Mouse (Mus musculus) lung, postnatal 36 days (tissue): ENCODE data around the gene Acads.
"Not testable (repeated sequence)": the region's sequence is repeated elsewhere in the genome, so short reads cannot be mapped to it uniquely, and the experiment has no call there.

Experiments
- DNase-seq: peaks from one replicate; pipeline ENCODE4 v3.0.0; 2022; ENCODE audit warnings: mixed read lengths

The Acads gene

DNA sequence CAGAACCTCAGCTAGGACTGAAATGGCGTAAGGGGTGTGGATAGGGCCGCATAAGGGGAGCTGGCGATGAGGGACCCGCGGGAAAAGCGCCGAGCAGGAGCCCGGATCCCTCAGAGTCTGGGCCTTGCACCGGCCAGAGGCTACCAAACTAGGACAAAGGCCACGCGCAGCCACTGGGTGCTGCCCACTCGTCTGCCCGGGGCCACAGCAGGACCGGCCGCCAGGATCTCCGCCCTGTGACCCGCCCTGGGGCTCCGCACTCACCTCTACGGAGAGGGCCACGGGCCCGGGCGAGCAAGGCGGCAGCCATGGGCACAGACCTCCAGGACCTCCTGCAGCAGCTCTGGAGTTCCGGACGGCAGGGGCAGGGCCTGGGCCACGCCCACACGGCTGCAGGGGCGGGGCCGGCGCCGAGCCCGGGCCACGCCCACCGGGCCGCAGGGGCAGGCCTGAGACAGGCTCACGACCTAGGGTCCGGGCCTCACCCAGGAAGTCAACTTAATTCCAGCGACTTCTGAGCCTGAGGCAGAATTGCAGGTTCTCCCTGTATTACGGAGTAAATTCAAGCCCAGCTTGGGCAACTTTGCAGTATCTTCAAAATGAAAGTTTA is at the start of gene Acads:
TSS of gene Acads (minus strand) at position 386 of the 610 bp plus-strand sequence.
- DNase-seq = peak; percentile 90

DNA sequence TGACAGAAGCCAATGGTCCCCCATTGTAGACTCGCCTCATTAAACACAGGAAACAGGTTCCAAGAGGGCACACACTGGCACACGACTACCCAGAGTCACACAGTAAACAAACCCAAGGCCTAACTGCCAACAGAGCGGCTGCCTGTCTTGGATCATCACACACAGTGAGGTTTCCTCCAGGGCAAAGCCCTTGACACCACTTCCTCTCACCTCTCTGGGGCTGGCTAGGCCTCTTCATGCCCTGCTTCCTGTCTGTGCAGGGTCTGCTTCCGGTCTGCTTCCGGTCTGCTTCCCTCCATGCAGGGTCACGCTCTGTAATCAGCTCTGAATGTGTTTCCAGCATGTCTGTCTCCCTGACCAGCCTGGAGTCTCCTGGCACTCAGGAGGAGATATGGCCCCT is 48.2 kb upstream of the Acads start:
- DNase-seq = peak; percentile 58

DNA sequence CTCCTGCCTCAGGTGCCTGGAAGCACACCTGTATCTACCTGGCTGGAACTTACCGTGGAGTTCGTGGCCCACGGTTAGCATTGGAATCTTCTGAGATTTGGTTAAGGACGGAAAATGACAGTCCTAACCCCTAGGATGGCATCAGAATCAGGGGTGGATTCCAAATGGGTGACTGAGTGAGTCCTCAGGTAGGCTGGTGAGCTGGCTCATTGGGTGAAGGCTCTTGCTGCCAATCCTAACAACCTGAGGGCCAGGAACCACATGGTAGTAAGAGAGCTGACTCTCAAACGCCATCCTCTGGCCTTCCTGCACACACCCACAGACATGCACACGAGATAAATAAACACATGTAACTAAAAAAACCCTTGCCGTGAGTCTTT is 47.7 kb upstream of the Acads start:
- DNase-seq = no peak

DNA sequence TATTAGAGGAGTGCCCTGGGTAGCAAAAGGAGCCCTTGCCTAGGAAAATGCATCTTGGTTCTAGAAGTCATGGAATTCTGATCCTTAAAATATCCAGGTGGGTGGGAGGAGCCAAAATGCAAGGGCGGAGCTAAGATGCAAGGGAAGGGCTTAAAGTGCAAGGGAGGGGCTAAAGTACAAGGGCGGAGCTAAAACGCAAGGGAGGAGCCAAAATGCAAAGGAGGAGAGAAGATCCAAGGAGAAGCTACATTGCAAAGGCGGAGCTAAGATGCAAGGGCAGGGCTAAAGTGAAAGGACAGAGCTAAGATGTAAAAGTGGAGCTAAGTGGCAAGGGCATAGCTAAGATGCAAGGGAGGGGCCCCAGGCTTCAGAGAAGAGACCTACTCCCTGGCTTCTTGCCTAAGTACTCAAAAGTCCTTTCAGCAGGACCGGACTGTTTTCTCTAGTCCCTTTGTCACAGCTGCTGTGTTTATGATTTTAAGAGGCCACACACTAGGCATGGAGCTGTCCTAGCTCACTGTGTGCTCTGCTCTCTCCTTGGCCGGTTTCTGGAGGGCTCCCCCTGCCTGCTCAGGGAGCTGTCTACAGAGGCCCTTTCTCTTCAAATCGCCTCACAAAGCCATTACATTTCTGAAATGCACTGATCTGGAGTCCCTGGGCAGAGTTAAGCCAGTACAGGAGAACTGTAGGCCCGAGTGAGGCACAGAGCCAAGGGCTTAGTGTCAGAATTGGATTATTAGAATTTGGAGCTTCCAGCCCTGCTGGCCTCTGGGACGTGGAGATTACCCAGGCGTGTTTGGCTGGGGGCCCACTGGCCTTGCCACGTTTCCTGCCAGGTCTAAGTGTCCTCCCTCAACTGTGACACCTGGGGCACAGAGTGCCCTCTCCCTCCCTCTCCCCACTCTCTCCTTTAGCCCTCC is 47.0 kb upstream of the Acads start:
- no peak for DNase-seq

DNA sequence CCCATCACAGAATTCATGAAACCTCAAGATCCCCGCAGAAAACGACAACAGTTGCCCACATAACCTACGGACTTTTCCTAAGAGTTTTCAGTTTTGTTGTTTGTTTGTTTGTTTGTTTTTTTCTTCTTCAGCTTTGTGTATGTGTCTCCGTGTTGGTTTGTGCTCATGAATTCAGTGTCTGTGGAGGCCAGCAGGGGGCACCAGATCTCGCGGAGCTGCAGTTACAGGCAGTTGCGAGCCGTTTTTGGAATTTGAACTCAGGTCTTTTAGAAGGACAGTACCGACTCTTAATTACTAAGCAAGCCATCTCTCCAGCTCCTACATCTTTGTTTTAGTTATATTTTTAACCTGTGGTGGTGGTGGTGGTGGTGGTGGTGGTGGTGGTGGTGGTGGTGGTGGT is 46.2 kb upstream of the Acads start:
- DNase-seq = no peak

DNA sequence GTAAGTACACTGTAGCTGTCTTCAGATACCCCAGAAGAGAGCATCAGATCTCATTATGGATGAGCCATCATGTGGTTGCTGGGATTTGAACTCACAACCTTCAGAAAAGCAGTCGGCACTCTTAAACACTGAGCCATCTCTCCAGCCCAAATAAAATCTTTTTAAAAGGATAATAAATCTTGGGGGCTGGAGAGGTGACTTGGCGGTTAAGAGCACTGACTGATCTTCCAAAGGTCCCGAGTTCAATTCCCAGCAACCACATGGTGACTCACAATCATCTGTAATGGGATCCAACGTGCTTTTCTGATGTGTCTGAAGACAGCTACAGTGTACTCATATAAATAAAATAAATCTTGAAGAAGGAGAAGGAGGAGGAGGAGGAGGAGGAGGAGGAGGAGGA is 45.3 kb upstream of the Acads start:
- DNase-seq = not testable (repeated sequence)

DNA sequence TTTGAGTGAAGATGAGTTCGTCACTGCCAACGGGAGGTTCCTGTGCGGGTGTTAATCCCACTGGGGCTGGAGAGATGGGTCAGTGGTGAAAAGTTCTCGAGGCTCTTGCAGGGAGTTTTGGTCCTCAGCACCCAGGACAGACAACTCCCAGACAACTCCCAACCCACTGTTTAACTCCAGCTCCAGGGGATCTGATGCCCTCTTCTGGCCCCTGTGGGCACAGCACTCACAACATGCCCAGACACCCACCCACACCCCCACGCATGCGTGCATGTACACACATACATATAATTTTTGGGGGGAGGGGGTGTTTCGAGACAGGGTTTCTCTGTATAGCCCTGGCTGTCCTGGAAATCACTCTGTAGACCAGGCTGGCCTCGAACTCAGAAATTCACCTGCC is 44.4 kb upstream of the Acads start:
- DNase-seq = peak; percentile 85

DNA sequence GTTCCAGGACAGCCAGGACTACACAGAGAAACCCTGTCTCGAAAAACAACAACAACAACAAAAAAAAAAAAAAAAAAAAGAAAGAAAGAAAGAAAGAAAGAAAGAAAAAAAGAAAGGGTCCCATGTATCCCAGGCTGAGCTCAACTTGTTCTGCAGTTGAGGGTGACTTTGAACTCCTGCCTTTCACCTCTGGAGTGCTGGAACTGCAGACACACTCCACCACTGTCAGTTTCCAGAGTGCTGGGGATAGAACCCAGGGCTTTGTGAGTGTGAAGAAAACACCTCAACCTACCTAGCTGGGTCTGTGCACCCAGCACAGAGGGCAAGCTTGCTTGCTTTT is 42.8 kb upstream of the Acads start:
- not testable (repeated sequence) for DNase-seq

DNA sequence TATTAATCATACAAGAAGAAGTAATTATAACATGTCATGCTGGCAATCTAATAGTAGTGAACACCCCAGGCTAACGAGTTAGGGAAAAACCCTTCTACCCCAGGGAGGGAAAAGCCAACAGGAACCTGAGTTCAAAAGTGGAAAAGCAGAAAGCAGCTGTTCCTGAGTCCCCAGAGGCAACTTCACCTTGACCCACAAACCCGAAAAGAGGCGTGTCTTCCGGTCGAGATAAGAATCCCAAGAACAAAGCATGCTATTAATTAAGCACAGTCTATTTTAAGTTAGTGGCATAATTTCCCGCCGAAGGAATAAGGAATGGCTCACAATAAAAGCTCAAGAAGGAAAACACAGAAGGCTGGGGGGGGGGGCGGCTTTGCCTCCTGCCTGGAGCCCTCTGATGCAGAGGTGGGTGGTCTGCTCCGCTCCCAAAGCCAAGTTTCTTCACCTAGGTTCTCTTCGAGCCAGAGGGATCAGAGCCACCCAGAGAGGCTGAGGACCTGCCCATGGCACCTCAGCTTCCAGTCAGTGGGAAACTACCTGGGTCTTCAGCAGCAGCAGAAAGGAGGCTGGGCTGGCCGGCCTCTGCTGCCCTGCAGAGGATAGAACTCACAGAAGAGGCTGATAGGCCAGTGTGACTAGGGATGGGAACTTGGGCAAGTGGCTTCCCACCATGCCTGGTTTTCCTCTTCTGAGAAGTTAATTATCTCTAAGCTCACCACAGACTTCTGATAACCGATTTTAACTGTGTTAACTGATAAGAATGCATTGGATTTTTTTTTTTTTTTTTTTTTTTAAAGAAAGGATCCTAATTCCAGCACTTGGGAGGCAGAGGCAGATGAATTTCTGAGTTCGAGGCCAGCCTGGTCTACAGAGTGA is 42.2 kb upstream of the Acads start:
- no peak for DNase-seq

DNA sequence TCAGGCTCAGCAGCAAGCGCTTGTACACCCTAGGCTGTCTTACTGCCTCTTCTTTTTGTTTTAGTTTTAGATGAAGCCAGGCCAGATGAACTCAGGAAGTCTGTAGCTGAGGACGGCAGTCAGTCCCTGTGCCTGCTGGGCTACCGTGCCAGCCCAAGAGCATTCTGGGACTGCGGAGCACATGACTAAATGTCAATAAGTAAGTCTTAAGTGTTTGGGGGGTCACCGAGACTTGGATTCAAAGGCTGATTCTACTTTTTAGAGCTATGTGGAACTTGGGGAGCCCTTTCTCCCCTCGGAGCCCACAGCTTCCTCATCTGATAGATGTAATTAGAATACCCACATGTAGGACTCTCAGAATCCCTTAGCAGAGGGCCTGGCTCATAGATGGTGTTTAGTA is 41.5 kb upstream of the Acads start:
- DNase-seq = no peak

DNA sequence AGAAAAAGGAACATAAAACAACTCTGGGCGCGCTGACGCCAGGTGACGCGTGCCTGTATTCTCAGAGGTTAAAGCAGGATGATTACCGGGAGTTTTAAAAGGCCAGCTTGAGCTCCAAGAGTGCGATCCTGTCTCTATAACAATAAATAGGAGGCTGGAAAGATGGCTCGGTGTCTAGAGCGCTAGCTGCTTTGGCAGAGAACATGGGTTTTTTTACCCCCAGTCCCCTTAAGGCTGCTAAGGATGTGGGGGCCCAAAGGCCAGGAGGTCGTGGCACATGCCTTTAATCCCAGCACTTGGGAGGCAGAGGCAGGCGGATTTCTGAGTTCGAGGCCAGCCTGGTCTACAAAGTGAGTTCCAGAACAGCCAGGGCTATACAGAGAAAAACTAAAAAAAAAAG is 40.0 kb upstream of the Acads start:
- no peak for DNase-seq

DNA sequence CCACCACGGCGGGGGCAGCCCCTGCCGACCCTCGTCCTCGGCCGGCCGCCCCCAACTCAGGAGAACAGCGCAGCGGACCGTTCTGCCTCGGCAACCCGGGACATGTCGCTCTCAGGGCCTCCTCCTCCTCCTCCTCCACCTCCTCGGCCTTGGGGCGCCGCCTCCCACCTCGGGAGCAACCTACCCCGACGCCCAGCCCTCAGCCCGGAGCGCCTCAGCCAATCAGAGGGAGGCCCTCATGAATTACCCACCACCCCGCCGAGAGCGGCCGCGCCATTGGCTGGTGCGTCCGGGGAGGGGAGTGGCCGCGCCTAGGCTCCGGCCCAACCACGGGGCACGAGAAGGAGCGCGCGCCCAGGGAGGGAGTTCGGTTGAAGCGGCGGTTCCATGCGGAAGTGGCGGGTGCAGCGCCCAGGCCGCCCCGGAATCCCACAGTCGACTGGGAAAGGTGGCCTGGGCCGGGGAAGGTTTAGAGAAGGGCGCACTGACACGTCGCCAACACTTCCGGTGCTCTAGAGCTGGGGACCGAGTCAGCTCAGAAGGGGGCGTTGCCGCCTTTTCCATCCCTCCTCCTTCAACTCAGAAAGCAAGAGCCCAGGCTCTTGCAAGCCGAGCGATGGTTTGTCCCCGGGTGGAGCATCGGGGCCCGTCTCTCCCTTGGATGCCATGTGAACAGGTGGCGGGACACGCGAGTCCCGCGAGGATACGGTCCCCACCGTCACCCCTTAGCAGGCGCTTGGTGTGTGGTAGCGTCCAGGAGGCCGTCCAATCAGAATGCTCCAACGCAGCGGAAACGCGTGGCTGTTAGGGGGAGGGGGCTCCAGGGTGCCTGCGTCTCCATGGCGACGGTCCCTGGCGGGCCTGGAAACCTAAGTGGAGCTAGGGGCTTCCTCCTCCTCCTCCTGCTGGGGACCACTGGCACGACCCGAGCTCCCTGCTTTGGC is 39.2 kb upstream of the Acads start, which contains the start of gene Mlec:
TSS of gene Mlec (minus strand) at position 140 of the 944 bp plus-strand sequence.
- peak; percentile 98 for DNase-seq

DNA sequence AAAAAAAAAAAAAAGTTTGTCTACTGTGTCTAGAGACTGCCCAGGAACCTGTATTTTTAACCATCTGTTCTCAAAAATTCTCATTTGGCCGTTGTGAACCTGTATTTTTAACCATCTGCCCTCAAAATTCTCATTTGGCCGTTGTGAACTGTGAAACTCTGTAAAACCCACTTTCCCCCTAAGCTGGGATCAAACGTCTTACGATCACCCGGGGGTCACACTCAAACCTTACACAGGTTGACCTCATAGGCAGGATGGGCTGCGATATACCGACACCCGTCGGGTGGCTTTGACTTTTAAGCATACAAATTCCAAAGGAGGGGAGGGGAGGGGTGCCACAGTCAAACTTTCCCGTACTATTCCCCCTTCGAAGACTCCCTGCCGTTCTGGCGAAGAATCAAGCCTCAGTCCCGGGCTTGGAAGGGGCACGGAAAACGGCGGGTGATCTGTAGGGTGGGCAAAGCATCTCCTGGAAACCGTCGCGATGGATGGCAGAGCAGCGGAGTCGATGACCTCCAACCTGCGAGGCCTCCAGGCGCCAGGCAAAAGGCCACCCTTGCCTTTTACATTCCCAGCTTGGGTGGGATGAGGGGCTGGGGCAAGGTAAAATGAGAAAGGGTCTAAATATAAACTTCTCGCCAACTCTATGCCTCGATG is 37.9 kb upstream of the Acads start:
- DNase-seq = no peak

DNA sequence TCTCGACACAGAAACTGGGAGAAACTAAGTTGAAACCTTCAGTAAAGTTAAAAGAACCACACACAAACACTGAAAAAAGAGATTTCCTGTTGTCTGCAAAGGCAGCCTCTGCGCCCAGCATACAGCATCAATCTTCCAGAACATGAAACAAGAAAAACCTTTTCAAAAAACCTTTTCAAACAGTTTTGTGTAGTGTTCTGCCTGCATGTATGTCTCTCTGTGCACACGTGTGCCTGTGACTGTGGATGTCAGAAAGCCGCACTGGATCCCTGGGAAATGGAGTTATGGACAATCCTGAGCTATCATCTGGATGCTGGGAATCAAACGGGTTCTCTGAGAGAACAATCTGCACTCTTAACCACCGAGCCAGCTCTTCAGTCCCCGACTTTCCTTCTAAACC is 37.3 kb upstream of the Acads start:
- DNase-seq = no peak

DNA sequence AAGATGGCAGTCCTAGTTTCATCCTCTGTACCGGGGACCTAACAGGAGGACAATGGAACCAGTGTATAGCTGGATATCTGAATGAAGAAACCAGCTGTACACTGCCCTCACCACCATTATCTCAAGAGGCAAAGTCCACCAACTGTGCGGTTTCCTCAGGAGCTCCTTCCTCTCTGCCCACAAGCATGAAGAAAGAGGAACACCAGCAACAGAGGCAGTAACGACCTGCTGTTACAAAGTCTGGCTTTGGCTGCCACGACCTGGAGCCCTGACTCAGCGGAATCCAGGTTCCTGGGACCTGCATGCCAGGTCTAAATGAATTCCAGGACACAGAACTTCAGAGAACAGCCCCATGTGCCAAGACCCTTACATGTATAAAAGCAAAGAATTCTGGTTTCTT is 36.7 kb upstream of the Acads start:
- peak; percentile 63 for DNase-seq

DNA sequence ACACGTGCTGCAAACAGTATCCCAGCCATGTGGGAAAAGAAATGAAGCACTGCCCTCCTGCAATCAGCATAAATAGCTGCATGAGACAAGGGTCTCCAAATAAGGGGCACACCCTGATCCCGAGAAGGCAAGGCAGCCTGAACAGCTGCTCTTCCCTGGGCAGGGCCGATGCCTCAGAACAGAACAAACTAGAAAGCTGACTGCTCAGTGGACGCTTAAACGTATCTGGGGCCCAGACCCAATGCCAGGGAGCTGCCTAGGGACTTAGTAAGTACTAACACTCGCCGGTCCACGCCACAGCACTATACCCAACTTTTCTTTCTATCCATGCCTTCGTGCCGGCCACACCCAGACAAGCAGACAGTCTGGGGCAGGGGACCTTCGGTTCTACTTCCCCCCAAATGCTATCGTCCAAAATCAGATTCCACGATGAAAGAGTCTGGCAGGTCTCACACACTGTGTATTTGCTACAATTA is 36.0 kb upstream of the Acads start:
- no peak for DNase-seq

DNA sequence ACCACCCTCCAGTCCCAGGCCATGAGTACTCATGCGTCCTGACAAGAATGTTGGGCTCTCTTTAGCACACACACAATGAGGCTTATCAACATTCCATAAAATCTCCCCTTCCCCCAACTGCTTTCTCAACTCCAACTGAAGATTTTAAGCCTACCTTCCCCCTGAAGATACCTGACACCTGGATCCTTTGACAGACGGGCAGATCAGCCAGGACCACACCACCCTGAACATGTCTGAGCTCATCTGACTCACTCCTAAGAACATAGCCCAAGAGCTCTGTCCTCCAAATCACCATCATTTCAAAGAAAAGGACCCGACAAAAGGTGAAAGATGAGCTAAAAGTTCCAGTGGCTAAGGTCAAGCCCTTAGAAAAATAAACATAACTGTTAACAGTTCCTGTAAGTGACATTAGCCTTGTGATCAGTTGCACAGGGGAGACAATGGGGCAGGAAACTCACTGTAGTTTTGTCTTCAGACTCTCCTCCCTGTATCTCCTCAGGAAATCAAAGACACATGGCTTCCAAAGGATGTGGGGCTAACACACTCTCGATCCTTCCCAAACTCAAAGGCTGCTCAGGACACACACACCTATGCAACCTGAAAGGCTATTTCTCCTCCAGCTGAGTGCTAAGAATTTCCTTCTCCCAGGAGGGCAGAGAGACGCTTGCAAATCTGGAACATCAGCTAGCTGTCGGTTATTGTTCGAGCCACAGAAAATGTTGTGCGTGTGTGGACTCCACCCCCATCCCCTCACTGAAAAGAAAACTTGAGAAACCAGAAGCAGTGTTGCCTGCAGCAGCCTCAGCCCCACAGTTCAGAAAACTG is 33.2 kb upstream of the Acads start:
- DNase-seq = no peak

DNA sequence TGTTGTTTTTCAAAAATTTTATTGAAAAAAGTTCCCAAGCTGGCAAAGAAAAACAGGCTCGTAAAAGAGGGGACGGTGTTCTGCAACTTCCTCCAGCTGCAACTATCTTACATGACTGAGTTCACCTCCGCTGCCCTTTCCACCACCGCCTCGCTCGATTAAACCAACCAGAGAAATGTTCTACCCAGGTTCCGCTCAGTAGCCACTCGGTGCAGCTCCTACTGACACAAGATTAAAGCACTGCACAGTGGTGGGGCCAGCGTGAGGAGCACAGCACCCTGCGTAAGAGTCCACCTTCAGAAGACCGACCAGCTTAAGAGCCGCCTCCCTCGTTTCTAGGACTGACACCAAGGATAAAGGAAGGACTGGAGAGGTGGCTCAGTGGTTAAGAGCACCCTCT is 32.3 kb upstream of the Acads start:
- DNase-seq = no peak

DNA sequence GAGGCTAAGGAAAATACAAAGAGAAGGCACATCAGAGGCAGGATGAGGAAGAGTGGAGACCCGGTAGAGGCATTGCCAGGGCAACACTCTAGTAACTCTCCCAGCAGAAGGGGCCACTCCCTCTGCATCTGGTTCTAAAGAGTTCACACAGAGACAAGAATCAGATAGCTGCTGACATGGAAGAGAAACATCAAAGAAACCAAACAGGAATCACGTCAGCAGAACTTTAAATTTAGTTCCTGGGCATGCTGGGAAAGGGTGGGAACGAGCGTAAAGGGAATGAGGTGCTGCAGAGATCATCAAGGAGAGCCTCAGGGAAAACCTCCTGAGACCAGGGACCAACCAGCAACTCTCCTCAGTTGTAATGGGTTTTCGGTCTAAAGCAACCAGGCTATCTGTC is 31.8 kb upstream of the Acads start:
- DNase-seq = no peak

DNA sequence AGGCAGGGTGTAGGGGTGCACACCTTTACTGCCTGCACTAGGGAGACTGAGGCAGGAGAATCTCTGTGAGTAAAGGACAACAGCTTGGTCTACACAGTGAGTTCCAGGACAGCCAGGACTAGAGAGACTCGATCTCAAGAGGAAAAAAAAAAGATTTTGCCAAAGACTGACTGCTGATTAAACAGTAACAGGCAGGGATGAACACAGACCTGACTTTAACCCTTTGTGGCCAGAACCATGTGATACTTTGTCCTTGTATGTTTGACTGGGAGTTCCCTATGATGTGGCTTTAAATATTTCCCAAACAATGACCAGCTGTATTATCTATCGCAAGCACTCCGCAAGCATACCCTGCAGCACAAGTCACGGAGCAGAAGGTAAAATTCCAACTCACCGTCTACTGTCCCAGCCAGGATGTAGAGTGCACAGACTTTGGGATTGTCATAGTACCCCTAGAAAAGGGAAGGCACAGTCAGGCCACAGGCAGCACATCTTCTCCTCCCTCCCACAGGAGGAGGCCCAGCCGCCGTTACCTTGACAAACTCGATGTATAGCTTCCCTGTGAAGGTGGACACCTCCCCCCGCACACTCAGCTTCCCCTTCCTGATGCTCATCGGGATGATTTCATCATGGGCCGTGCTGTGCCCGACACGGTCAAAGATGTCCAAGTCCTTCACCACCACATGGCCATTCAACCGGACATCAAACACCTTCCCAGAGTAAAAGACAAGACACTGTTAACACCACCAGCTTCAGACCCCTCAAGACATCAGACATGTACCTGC is 30.7 kb upstream of the Acads start:
- DNase-seq = no peak
